Mouse (Mus musculus) ES-E14 (cell line): Measurements from ENCODE around the gene Cadps. TPM values are rescaled to one million over a fixed set of nuclear protein-coding genes. Genes with fewer than 3 reads are reported as not detected.
"Not testable (repeated sequence)": the region's sequence is repeated elsewhere in the genome, so short reads cannot be mapped to it uniquely, and the experiment has no call there.

Experiments used
- DNase-seq: peaks from one replicate; pipeline ENCODE4 v3.0.0-alpha.2; 2013; ENCODE audit warnings: low read depth, low spot score
- H3K27ac ChIP-seq: 2 replicates; pipeline ENCODE4 v1.5.1; 2012; ENCODE audit warnings: low read depth, mild to moderate bottlenecking, low read length, moderate library complexity, mixed read lengths; ENCODE audit not compliant: poor library complexity, insufficient read depth, severe bottlenecking
- H3K36me3 ChIP-seq: 2 replicates; pipeline ENCODE4 v1.6.1; 2012; ENCODE audit warnings: mild to moderate bottlenecking, low read length, moderate library complexity, mixed read lengths; ENCODE audit not compliant: control insufficient read depth, poor library complexity, insufficient read depth, severe bottlenecking
- H3K4me1 ChIP-seq, 2 experiments: fragments of 150-350 bp in 1 of 2; sonication (generic) in 1 of 2; 2 replicates each; pipeline ENCODE4 v1.6.1; 2012; ENCODE audit warnings: low read length in 2 of 2, mild to moderate bottlenecking in 1 of 2, mixed read lengths in 1 of 2; ENCODE audit not compliant: control insufficient read depth in 2 of 2, insufficient read depth in 2 of 2, poor library complexity in 1 of 2
- H3K4me3 ChIP-seq, 2 experiments: fragments of 150-350 bp in 1 of 2; sonication (generic) in 1 of 2; 2 replicates each; pipeline ENCODE4 v1.5.1; 2012; ENCODE audit warnings: low read length in 2 of 2, low read depth in 1 of 2, mild to moderate bottlenecking in 1 of 2, mixed read lengths in 1 of 2; ENCODE audit not compliant: insufficient read depth in 1 of 2, poor library complexity in 1 of 2, severe bottlenecking in 1 of 2
- H3K9ac ChIP-seq: 2 replicates; pipeline ENCODE4 v1.6.1; 2012; ENCODE audit warnings: low read depth, mild to moderate bottlenecking, low read length, mixed read lengths; ENCODE audit not compliant: poor library complexity, insufficient read depth, severe bottlenecking
- H3K9me3 ChIP-seq: fragments of 150-350 bp; sonication (generic); 2 replicates; pipeline ENCODE4 v1.6.1; 2012; ENCODE audit warnings: low read depth, mild to moderate bottlenecking, low read length; ENCODE audit not compliant: control insufficient read depth, insufficient read depth
- CHD2 ChIP-seq: IDR thresholded peaks from 2 replicates; pipeline ENCODE4 v1.6.1; 2014; ENCODE audit warnings: mild to moderate bottlenecking, low read depth, low read length, inconsistent platforms
- HCFC1 ChIP-seq: IDR thresholded peaks from 2 replicates; pipeline ENCODE4 v1.6.1; 2012; ENCODE audit warnings: low read length, inconsistent platforms, borderline replicate concordance; ENCODE audit not compliant: insufficient read depth
- MAFK ChIP-seq: IDR thresholded peaks from 2 replicates; pipeline ENCODE4 v1.6.1; 2014; ENCODE audit warnings: mild to moderate bottlenecking, low read depth, low read length, inconsistent platforms; ENCODE audit not compliant: insufficient read depth
- ZC3H11A ChIP-seq: IDR thresholded peaks from 2 replicates; pipeline ENCODE4 v1.6.1; 2012; ENCODE audit warnings: low read depth, mild to moderate bottlenecking, inconsistent platforms, low read length, borderline replicate concordance
- ZNF384 ChIP-seq: IDR thresholded peaks from 2 replicates; pipeline ENCODE4 v1.6.1; 2012; ENCODE audit warnings: low read depth, low read length, inconsistent platforms
- in situ Hi-C, 2 experiments: fragments of 600-800 bp; cut with MboI; formaldehyde crosslinking; loops; one replicate each; pipeline ENCODE4 v1.15.1; 2025; ENCODE audit warnings: low sequenced_read_pairs in 2 of 2, inconsistent platforms in 1 of 2; ENCODE audit not compliant: unreplicated experiment in 2 of 2
- total RNA-seq: library from RNA; depleted of rRNA; stranded (reverse); fragments of 300-350 nt; gene quantifications from 2 replicates; pipeline ENCODE4 v1.2.3, GENCODE M21; 2012

Cadps gene
- total RNA-seq, 1 experiment, result 0.49 TPM

DNA sequence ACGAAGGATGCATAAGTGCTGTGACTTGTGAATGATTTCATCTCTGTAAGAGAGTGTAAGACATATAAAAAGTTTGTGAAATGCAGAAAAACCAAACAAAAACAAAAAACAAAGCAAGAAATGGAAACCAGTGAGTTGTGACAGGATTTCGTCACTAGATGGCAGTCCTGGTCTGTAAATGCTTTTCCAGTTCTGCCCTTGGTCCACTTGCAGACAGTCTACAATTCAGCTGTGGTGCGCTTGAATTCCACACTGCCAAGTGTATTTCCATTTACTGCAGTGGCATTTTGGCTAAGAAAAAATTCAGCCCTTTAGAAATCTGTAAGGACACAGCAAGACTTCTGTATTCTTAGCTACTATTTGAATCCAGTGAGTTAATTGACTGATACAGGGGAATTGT is 247.8 kb downstream of the Cadps start:
- Histone ChIP-seq H3K4me3 (no peak overlapping the region), H3K27ac (no peak overlapping the region), H3K9me3 (no peaks in the 10 kb centered on the region), H3K36me3 (no peaks in the 10 kb centered on the region), H3K4me1 (no peaks in the 10 kb centered on the region; a peak in 1 of 4 replicates), H3K9ac (no peak overlapping the region)
- DNase-seq, result peak; percentile 52
- in situ Hi-C loops, result loop anchor here in 1 of 2 experiments (25.0 kb wide), 1 partner anchor 1362 kb away; no protein-coding TSS in a partner anchor
- TF ChIP-seq HCFC1 (no peak), CHD2 (no peak), ZNF384 (no peak), ZC3H11A (peak; percentile 97), MAFK (no peak)

DNA sequence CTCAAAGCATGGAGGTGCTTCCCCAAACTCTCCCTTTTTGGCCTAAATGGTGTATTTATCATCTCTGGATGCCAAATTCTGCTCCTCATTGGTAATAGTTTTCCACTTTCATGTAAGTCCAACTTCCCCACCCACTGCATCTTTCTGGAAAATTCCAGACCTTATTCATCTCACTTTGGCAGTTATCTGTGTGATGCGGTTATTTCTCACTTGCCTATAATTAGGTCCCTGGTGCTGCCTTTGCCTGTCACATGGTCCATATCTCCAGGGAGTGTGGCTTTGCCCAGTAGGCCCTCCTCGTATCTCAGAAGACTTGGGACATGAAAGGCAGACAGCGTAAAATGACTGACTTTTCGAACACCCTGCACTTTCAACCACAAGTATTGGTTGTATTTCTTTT is 248.5 kb downstream of the Cadps start:
- in situ Hi-C loops, result loop anchor here in 1 of 2 experiments (25.0 kb wide), 1 partner anchor 663 kb away; no protein-coding TSS in a partner anchor
- no peak for DNase-seq
- TF ChIP-seq ZNF384, result no peak
- no peak for TF ChIP-seq ZC3H11A
- TF ChIP-seq CHD2, result no peak
- no peak for TF ChIP-seq HCFC1
- TF ChIP-seq MAFK, result no peak

DNA sequence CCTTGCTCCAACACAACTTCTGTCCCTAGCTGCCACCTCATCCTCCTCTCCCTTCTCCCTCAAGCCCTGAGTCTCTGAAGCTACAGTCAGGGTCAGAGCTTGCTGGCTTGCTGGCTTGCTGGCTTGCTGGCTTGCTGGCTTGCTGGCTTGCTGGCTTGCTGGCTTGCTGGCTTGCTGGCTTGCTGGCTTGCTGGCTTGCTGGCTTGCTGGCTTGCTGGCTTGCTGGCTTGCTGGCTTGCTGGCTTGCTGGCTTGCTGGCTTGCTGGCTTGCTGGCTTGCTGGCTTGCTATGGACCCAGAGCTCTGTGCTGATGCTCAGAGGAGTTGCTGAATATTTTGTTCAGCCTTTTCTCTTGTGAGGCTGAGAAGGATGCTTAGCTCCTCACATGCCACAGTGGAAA is 261.1 kb downstream of the Cadps start:
- in situ Hi-C loops, result loop anchor here in 1 of 2 experiments (25.0 kb wide), 1 partner anchor 676 kb away; no protein-coding TSS in a partner anchor
- H3K27ac ChIP-seq, H3K4me3 ChIP-seq, H3K9me3 ChIP-seq, H3K36me3 ChIP-seq, DNase-seq, H3K4me1 ChIP-seq, H3K9ac ChIP-seq: not testable (repeated sequence)

More for the DNA sequence above, 248.5 kb downstream of the Cadps start:
- H3K4me3 ChIP-seq, result no peak overlapping the region
- no peak overlapping the region for H3K27ac ChIP-seq
- no peaks in the 10 kb centered on the region for H3K36me3 ChIP-seq
- H3K9me3 ChIP-seq, result no peaks in the 10 kb centered on the region
- no peak overlapping the region for H3K9ac ChIP-seq
- H3K4me1 ChIP-seq, result no peaks in the 10 kb centered on the region; a peak in 1 of 4 replicates

- no peak for DNase-seq
- Histone ChIP-seq H3K4me1 (no peaks in the 10 kb centered on the region; a peak in 1 of 4 replicates), H3K36me3 (no peaks in the 10 kb centered on the region), H3K9ac (no peak overlapping the region), H3K4me3 (no peak overlapping the region), H3K27ac (no peak overlapping the region), H3K9me3 (no peaks in the 10 kb centered on the region)
- TF ChIP-seq HCFC1 (no peak), MAFK (no peak), CHD2 (no peak), ZNF384 (no peak), ZC3H11A (no peak)
- in situ Hi-C loops, result loop anchor here in 1 of 2 experiments (25.0 kb wide), 1 partner anchor 677 kb away; no protein-coding TSS in a partner anchor
Observed at GRCm38 (mm10) chr14:12560233-12560577, 262.7 kb downstream of the Cadps start.

DNA sequence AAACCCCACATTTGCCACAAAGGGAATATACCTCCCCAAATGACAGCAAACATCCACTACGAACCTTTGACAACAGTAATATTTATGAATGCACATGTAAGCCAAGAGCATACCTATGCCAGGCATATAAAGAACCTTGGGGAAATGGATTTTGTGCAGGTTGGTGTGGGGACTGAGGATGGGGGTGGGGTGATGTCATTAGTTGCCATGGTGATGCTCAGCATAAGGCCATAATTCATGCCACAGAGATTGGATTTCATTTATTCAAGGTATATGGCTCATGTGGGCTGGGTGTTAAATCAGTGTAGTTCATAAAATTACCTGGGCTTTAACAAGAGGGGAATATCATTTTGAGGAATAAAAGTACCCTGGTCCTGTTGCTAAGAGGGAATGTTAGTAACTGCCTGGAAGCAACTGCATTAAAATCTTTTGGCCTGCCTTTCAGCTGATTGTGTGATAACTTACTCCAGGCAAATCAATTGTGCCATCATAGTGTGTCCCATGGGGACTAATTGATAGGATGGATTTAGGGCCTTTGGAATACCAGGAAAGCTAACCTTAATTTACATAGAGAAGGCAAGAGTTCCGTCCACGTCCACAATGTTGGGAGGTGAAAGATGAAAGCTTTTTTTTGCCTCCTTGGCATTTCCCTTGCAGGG is 263.2 kb downstream of the Cadps start:
- H3K9ac ChIP-seq, result no peak overlapping the region
- no peaks in the 10 kb centered on the region; a peak in 1 of 4 replicates for H3K4me1 ChIP-seq
- no peaks in the 10 kb centered on the region for H3K36me3 ChIP-seq
- H3K27ac ChIP-seq, result no peak overlapping the region
- H3K4me3 ChIP-seq, result no peak overlapping the region
- no peak for TF ChIP-seq ZNF384
- TF ChIP-seq CHD2, result no peak
- TF ChIP-seq MAFK, result no peak
- TF ChIP-seq HCFC1, result no peak
- TF ChIP-seq ZC3H11A, result no peak
- in situ Hi-C loops, result loop anchor here in 1 of 2 experiments (25.0 kb wide), 1 partner anchor 678 kb away; no protein-coding TSS in a partner anchor
- DNase-seq, result no peak
- H3K9me3 ChIP-seq, result no peaks in the 10 kb centered on the region
